Mouse (Mus musculus): ENCODE measurements at regions not wholly inside any gene's neighbourhood (a gene's known extent, or its start where the extent isn't known, plus 50 kb on each side); places are given as distances from the start of the nearest gene placed in this dataset.

DNA sequence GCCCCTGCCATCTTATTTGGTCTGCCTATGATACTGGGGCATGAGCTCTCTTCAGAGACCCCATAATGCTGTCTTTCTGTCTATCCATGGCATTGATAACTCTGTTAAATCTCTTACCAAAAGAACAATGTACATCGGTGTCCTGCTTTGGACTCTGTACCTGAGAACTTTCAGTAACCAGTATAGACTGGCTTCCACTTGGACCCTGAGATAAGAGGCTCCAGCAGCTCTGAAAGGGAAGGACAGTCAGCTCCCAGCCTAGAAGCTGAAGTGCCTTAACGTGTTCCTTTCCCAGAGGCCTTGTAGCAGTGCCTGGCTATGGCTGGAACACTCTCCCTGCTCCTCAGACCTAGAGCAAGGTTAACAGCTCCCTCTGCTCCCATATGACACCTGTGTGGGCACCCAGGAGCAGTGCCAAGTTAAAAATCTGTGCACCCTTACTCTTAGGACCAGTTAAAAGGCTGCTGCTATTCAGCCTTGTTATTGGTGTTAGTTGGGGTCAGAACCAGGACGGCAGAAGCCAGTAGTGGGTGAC is 343.8 kb upstream of the Hs6st1 start:
- no peak for DNase-seq

GRCm38 (mm10) chr1:35726596-35726995 is 341.6 kb upstream of the Hs6st1 start:
- peak; percentile 79 for DNase-seq

GRCm38 (mm10) chr1:35727310-35727990 is 340.8 kb upstream of the Hs6st1 start:
- no peak for DNase-seq

GRCm38 (mm10) chr1:35729785-35730295 is 338.4 kb upstream of the Hs6st1 start:
- no peak for DNase-seq

- no peak for DNase-seq
Observed at GRCm38 (mm10) chr1:35730309-35730708, 337.9 kb upstream of the Hs6st1 start.

- no peak for DNase-seq
Observed at GRCm38 (mm10) chr1:35736247-35736646, 332.0 kb upstream of the Hs6st1 start.

- peak; percentile 52 to 67 for DNase-seq
Observed at GRCm38 (mm10) chr1:35749603-35750002, 318.6 kb upstream of the Hs6st1 start.

DNA sequence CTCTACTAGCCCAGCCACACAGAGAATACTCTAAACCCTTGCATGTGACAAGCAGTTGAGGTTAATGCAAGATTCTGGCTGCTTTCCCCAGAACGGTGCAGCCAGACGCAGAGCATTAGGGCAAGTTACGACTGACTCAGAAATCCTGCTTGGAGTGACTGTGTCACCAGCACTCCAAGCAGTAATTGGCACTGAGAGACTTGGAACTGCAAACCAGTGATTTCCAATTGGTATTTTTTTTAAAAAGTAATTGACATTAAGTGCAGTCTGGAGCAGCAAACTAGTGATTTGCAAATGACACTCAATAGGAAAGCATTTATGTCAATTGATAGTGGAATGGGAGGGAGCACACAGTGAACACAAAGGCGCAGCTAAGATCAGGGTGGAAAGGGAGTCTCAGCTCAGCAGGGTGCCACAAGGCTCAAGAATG is 318.1 kb upstream of the Hs6st1 start:
- no peak for DNase-seq

DNA sequence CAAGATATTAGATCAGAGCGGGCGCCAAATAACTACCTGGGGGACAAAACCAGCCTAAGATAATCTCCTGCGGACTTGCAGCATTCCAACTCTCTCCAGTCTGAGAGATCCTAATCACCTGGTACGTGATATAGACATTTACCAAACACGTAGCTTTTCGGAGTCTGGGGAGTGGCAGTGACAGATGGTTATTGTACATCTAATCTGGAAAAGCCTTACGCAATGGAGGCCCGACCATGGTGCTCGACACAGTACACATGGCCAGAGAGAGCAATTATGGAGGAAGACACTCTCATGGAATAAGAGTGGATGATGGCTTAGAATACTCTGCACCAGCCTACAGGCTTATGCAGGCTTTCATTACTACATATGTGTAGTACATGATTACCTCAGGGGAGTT is 315.6 kb upstream of the Hs6st1 start:
- DNase-seq = no peak

DNA sequence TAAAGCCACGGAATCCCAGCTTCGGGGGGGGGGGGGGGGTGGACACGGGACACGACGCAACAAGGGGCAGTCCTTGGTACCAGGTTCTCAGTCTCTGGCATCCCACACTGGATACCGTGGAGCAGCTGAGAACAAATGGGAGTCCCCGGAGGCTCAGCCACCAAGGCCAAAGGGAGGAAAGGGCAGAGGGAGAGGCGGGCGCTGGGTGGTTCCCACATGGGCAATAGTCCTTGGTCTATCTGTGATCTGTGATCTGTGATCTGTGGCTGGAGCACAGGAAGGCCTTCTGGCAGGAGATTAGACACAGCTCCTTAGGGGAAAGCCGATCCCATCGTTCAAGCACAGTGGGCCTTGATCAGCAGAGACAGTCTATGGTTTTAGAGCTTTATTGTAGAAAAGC is 314.0 kb upstream of the Hs6st1 start:
- DNase-seq = no peak

- DNase-seq = no peak
Observed at GRCm38 (mm10) chr1:35759010-35759409, 309.2 kb upstream of the Hs6st1 start.

DNA sequence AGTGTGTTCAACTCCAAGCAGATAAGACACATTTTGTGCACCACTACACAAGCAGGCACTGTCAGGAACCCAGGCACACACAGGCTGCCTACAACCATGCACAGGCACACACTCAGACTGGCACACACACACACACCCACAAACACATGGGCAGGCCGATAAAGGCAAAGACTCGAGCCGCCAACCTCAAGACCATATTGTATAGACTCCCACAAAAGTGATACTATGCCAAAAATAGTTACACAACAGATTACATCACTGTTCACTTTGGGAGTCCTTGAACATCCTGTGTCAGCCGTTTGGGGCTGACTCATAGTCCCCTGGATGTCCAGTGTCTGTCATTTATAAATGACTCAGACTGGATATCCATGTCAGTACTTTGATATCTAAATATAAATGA is 308.6 kb upstream of the Hs6st1 start:
- DNase-seq = no peak

- DNase-seq = no peak
Observed at GRCm38 (mm10) chr1:35763051-35763450, 305.1 kb upstream of the Hs6st1 start.

GRCm38 (mm10) chr1:35763456-35763855 is 304.7 kb upstream of the Hs6st1 start:
- no peak for DNase-seq

DNA sequence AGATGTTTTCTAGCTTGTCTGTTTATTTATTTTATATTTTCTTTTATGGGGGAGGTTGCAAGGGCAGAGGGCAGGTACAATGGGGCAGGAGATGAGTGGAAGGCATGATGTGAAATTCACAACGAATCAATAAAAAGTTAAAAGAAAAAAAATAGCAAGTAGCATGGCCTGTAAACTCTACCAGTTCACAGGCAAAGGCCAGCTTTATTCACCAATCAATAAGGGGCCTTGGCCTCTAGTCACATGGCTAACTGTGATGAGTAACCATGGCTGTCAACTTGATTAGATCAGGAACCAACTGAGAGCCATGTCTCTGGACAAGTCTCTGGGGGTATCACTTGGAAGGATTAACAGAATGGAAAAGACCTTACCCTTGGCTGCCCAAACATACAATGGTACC is 304.1 kb upstream of the Hs6st1 start:
- no peak for DNase-seq

- DNase-seq = no peak
Observed at GRCm38 (mm10) chr1:35765692-35766091, 302.5 kb upstream of the Hs6st1 start.

- no peak for DNase-seq
Observed at GRCm38 (mm10) chr1:35766271-35766670, 301.9 kb upstream of the Hs6st1 start.

DNA sequence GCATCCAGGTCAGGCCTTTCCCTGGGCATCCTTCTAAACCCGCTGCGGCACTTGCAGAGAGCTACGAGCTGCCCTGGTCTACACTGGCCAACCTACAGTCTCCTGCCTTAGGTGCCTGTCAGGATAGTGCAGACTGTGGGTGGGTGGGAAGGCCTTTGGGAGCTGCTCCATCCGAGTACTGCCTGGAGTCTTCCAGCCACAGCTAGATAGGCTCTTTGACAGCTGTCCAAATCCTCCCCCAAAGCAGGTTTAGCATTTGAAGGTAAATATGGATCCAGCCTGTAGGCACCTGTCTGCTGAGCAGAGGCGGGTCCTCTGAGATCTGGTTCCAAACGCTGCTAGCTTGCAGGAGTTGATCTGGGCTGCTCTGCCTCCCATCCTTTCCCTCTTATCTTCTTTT is 295.6 kb upstream of the Hs6st1 start:
- DNase-seq = no peak

GRCm38 (mm10) chr1:35774566-35774965 is 293.6 kb upstream of the Hs6st1 start:
- no peak for DNase-seq

GRCm38 (mm10) chr1:35782668-35783067 is 285.5 kb upstream of the Hs6st1 start:
- DNase-seq = no peak

DNA sequence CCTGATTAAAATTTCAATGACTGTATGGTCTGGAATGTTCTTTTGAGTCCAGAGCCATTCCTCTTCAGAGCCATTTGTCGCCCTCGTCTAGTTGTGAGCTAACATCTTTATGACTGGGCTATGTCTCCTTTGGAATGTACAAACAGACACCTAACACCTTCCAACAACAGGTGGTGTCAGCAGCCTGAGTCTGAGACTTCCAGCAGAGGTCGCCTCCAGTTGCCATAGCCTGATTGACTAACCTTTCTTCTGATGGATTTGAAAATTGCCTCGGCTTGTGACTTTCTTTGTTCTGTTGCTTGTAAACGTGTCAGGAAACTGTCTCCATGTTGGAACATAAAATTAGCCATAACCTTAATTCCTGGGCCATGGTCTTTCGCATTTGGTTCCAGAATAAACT is 284.8 kb upstream of the Hs6st1 start:
- no peak for DNase-seq

- DNase-seq = no peak
Observed at GRCm38 (mm10) chr1:35786241-35786640, 282.0 kb upstream of the Hs6st1 start.

- DNase-seq = no peak
Observed at GRCm38 (mm10) chr1:35786668-35787213, 281.5 kb upstream of the Hs6st1 start.

DNA sequence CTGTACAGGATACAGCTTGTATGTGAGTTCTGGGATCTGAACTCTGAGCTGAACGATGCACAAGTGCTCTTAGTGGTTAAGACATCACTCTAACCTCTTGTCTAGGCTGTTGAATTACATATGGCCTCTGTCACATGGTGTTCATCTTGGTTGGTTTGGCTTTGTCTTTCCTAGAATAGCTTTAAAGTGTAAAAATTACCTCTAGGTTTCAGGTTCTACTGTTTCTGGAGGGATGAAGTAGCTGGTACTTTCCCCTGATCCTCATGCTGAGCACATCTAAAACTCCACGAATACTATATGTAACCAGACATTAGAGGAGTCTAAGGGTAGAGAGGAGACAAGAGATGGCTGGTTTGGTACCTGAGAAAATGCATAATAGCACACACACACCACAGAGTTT is 271.1 kb upstream of the Hs6st1 start:
- no peak for DNase-seq
